Mouse (Mus musculus) neural tube, embryonic 11.5 days (tissue): ENCODE measurements around the gene Chst4. TPM values are rescaled to one million over a fixed set of nuclear protein-coding genes. Genes with fewer than 3 reads are reported as not detected.

Source experiments
- ATAC-seq: fragments of 200-750 bp; cut with Nextera tagmentation; 2 replicates; pipeline ENCODE4 v1.8.0; 2017; ENCODE audit warnings: moderate number of reproducible peaks, mild to moderate bottlenecking, moderate TSS enrichment, moderate library complexity; ENCODE audit not compliant: insufficient read depth, low FRiP score, low TSS enrichment
- DNase-seq: peaks from one replicate; pipeline ENCODE4 v3.0.0-alpha.2; 2015; ENCODE audit warnings: low spot score
- H3K27ac ChIP-seq: fragments of 300-500 bp; sonication (generic); 2 replicates; pipeline ENCODE4 v1.5.1; 2014; ENCODE audit warnings: low read depth, mild to moderate bottlenecking, low read length
- H3K27me3 ChIP-seq: fragments of 300-500 bp; sonication (generic); 2 replicates; pipeline ENCODE4 v1.6.1; 2014; ENCODE audit warnings: mild to moderate bottlenecking, low read length, mixed read lengths; ENCODE audit not compliant: control insufficient read depth, insufficient read depth
- H3K36me3 ChIP-seq: fragments of 300-500 bp; sonication (generic); 2 replicates; pipeline ENCODE4 v1.6.1; 2014; ENCODE audit warnings: mild to moderate bottlenecking, low read length, moderate library complexity, mixed read lengths; ENCODE audit not compliant: control insufficient read depth, insufficient read depth
- H3K4me1 ChIP-seq: fragments of 300-500 bp; sonication (generic); 2 replicates; pipeline ENCODE4 v1.6.1; 2014; ENCODE audit warnings: low read length, mixed read lengths; ENCODE audit not compliant: control insufficient read depth, insufficient read depth
- H3K4me2 ChIP-seq: fragments of 300-500 bp; sonication (generic); 2 replicates; pipeline ENCODE4 v1.6.1; 2014; ENCODE audit warnings: low read depth, mild to moderate bottlenecking, moderate library complexity
- H3K4me3 ChIP-seq: fragments of 300-500 bp; sonication (generic); 2 replicates; pipeline ENCODE4 v1.5.1; 2014; ENCODE audit warnings: low read depth, low read length
- H3K9ac ChIP-seq: fragments of 300-500 bp; sonication (generic); 2 replicates; pipeline ENCODE4 v1.6.1; 2014; ENCODE audit warnings: mild to moderate bottlenecking, low read length
- H3K9me3 ChIP-seq: fragments of 300-500 bp; sonication (generic); 2 replicates; pipeline ENCODE4 v1.6.1; 2016; ENCODE audit warnings: low read length; ENCODE audit not compliant: control insufficient read depth
- WGBS: fragments of 180-500 bp; shearing (Covaris S2); extraction: QIAGEN DNeasy Blood & Tissue Kit; methylation state at CpG from one replicate; pipeline ENCODE4 v1.1.7; 2014; 5-methylcytosine and 5-hydroxymethylcytosine counted together
- polyA plus RNA-seq: library from polyadenylated mRNA; unstranded; fragments of >200 nt; fragmentation: Nextera tagmentation; extraction: Ambion mirVana; gene quantifications from 2 replicates; pipeline ENCODE4 v1.2.1, GENCODE M21; 2014

Gene Chst4
- polyA plus RNA-seq, 1 experiment from 2014 or later, result not detected

- no peaks in the 10 kb centered on the region for H3K36me3 ChIP-seq
- DNase-seq (no peak), ATAC-seq (no peak)
- no peak overlapping the region for H3K4me2 ChIP-seq
- no peak overlapping the region for H3K9ac ChIP-seq
- no peaks in the 10 kb centered on the region for H3K4me1 ChIP-seq
- WGBS, result 90% methylated on average over 9 of the region's 9 CpGs
- H3K27me3 ChIP-seq, result no peaks in the 10 kb centered on the region
- H3K27ac ChIP-seq, result no peak overlapping the region
- H3K9me3 ChIP-seq, result no peaks in the 10 kb centered on the region
- no peak overlapping the region for H3K4me3 ChIP-seq
Observed at GRCm38 (mm10) chr8:109997381-109997780, 42.2 kb downstream of the Chst4 start.

DNA sequence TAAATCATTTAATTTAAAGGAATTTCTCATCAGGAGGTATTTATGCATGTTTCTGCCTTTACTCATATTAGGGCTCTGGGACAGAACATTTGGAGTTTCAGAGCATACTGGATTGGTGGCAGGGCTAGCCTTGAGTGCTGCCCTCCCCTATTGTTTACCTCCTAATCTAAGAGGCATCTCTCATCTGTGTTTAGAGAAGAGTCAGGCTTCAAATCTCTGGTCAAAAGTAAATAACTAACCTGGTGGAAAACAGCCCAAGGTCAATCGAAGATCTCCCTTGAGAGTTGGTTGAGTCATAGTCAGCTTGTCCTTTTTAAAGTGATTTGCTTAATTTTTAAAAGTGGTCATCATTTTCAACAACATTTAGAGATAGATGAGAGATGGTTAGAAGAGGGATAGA is 46.6 kb downstream of the Chst4 start:
- DNase-seq, result no peak
- Histone ChIP-seq H3K36me3 (no peaks in the 10 kb centered on the region), H3K9me3 (no peaks in the 10 kb centered on the region), H3K4me3 (no peak overlapping the region), H3K4me1 (no peaks in the 10 kb centered on the region), H3K27me3 (no peaks in the 10 kb centered on the region), H3K4me2 (no peak overlapping the region), H3K9ac (no peak overlapping the region), H3K27ac (no peak overlapping the region)
- ATAC-seq, result no peak
- 85% methylated on average over 1 of the region's 1 CpGs for WGBS

DNA sequence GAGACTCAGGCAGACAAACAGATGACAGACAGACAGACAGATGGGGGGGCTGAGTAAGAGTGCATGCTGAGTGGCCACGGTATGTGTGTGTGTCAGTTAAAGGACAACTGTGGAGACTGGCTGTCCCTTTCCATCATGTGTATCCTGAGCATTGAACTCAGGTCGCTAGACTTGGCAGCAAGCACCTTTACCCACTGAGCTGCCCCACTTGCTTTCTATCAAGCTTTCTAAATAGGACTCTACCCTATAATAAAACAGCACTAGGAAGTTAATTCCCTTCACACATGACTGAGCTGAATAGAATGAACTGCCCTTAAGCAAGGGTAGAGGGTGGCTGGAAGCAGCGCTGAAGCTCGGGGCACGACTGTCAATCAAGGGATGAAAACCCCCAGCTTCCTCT is 47.4 kb downstream of the Chst4 start:
- no peak overlapping the region for H3K9ac ChIP-seq
- H3K4me3 ChIP-seq, result no peak overlapping the region
- no peak for ATAC-seq
- H3K27me3 ChIP-seq, result no peaks in the 10 kb centered on the region
- no peak for DNase-seq
- H3K4me2 ChIP-seq, result no peak overlapping the region
- no peaks in the 10 kb centered on the region for H3K36me3 ChIP-seq
- H3K4me1 ChIP-seq, result no peaks in the 10 kb centered on the region
- WGBS, result 89% methylated on average over 5 of the region's 5 CpGs
- no peaks in the 10 kb centered on the region for H3K9me3 ChIP-seq
- no peak overlapping the region for H3K27ac ChIP-seq

DNA sequence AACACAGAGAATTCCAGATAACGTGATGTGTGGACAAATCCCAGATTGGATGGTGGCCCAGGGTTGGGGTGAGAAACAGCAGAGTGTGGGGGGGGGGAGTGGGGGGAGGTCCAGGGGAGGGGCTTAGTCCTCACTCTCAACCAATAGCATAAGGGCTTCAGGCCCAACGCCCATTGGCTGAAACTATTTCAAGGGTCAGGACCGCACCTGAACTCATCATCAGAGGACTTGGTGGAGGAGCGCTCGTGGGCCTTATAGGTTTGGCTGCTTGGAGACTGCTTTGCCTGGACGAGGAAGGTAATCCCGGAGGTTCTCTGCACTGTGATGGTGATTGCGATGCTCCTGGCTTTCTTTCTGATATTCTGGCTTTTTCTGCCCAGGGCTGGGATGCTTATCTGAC is 49.3 kb downstream of the Chst4 start, which contains the start of gene Tat:
Tat (plus strand) TSS at position 214 of the 400 bp plus-strand sequence.
- ATAC-seq (no peak), DNase-seq (no peak)
- 87% methylated on average over 8 of the region's 8 CpGs for WGBS

GRCm38 (mm10) chr8:109989151-109989550 is 50.4 kb downstream of the Chst4 start:
- Histone ChIP-seq H3K4me3 (no peak overlapping the region), H3K4me2 (no peak overlapping the region), H3K4me1 (no peaks in the 10 kb centered on the region), H3K27me3 (no peaks in the 10 kb centered on the region), H3K27ac (no peak overlapping the region), H3K9ac (no peak overlapping the region), H3K9me3 (no peaks in the 10 kb centered on the region), H3K36me3 (no peaks in the 10 kb centered on the region)
- no peak for DNase-seq
- 90% methylated on average over 8 of the region's 8 CpGs for WGBS
- ATAC-seq, result no peak

More for the DNA sequence above, 49.3 kb downstream of the Chst4 start, which contains the start of gene Tat:
- Histone ChIP-seq H3K27me3 (no peaks in the 10 kb centered on the region), H3K4me1 (no peaks in the 10 kb centered on the region), H3K27ac (no peak within 1 kb of the TSS), H3K4me3 (no peak within 1 kb of the TSS), H3K36me3 (no peaks in the 10 kb centered on the region), H3K9ac (no peak within 1 kb of the TSS), H3K9me3 (no peaks in the 10 kb centered on the region), H3K4me2 (no peak within 1 kb of the TSS)

DNA sequence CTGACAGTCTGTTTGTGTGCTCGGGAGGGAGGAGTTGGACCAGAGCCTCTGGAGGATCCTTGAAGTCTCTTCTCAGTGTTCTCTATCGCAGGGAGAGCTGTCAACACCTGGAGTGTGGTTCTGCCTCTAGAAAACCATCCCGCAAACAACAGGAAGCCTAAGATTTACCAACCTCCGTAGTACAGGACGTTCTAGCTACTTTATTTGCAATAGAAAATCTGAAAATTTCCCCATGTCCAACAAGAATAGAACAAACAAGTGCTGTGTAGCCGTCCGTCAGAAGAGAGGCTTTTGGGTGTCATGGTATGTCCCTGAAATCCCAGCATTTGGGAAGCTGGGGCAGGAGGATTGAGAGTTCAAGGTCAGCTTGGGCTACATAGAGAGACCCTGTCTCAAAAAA is 51.8 kb downstream of the Chst4 start:
- DNase-seq, result no peak
- no peak for ATAC-seq
- no peak overlapping the region for H3K4me2 ChIP-seq
- 90% methylated on average over 7 of the region's 7 CpGs for WGBS
- no peak overlapping the region for H3K27ac ChIP-seq
- no peaks in the 10 kb centered on the region for H3K4me1 ChIP-seq
- no peak overlapping the region for H3K4me3 ChIP-seq
- no peaks in the 10 kb centered on the region for H3K27me3 ChIP-seq
- no peaks in the 10 kb centered on the region for H3K9me3 ChIP-seq
- no peak overlapping the region for H3K9ac ChIP-seq
- no peaks in the 10 kb centered on the region for H3K36me3 ChIP-seq

DNA sequence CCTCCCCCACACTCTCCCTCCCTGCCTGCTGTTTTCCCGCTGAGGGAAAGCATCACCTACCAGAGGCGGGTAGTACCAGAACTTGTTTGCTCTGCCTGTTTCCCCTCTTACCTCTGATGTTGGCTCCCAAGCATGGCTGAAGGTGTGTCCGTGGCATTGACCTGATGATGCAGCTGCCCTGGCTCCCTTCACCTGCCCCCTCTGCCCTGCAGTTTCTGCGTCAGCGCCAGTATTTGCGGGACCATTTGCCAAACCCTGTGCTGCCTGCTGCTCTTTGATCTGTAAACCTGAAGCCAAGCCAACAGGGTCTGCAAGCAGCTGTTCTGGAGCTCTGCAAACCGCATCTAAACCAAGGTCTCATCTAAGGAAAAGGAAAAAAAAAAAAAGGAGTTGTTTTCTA is 53.2 kb downstream of the Chst4 start:
- Histone ChIP-seq H3K27me3 (no peaks in the 10 kb centered on the region), H3K4me1 (no peaks in the 10 kb centered on the region), H3K9ac (no peak overlapping the region), H3K4me3 (no peak overlapping the region), H3K27ac (no peak overlapping the region), H3K36me3 (no peaks in the 10 kb centered on the region), H3K9me3 (no peaks in the 10 kb centered on the region), H3K4me2 (no peak overlapping the region)
- WGBS, result 67% methylated on average over 7 of the region's 7 CpGs
- DNase-seq (no peak), ATAC-seq (no peak)

GRCm38 (mm10) chr8:109983944-109984343 is 55.6 kb downstream of the Chst4 start:
- ATAC-seq (no peak), DNase-seq (no peak)
- Histone ChIP-seq H3K27ac (no peak overlapping the region), H3K9ac (no peak overlapping the region), H3K4me1 (no peaks in the 10 kb centered on the region), H3K4me3 (no peak overlapping the region), H3K27me3 (no peaks in the 10 kb centered on the region), H3K9me3 (no peaks in the 10 kb centered on the region), H3K4me2 (no peak overlapping the region), H3K36me3 (no peaks in the 10 kb centered on the region)
- 38% methylated on average over 5 of the region's 5 CpGs for WGBS

DNA sequence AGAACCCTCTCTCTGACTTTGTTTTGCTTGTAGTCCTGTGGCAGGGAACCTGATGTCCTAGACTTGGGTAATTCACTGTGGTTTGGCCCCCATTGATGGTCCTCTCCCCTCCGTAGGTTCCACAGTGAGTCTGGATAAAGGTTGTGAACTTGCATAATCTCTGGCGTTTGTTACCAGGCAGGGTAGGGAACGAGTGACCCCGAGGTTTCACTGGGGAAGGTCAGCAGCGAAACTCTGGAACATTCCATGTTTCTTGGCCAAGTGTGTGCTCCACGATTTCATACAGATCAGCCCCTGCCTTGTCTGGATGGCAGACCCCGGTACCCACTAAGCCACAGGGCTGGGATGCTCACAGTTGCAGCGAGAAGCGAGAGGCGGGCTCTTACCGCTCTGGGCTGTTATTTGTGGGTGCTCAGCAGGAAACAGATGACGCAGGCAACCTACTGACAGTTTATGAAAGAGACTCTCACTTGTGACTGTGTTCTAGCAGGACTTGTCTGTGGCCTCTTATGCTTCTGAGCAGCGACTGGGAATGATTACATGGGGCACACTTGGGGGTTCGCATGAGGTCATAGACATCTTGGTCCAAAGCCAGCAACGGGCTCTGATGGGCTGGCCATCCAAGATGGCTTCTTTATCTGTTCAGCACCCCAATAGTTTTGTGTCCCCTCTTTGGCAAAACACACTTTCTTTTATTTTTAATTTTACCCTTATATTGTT is 57.0 kb downstream of the Chst4 start:
- no peaks in the 10 kb centered on the region for H3K4me1 ChIP-seq
- H3K27me3 ChIP-seq, result no peaks in the 10 kb centered on the region
- H3K27ac ChIP-seq, result no peak overlapping the region
- no peak overlapping the region for H3K4me2 ChIP-seq
- no peak overlapping the region for H3K9ac ChIP-seq
- no peaks in the 10 kb centered on the region for H3K9me3 ChIP-seq
- DNase-seq (no peak), ATAC-seq (no peak)
- WGBS, result 82% methylated on average over 15 of the region's 15 CpGs
- no peaks in the 10 kb centered on the region for H3K36me3 ChIP-seq
- no peak overlapping the region for H3K4me3 ChIP-seq
